Mouse (Mus musculus) kidney, adult 2 months (tissue): Measurements from ENCODE around the gene Tesc. TPM values are rescaled to one million over a fixed set of nuclear protein-coding genes. Genes with fewer than 3 reads are reported as not detected.

Source experiments
- DNase-seq: peaks from one replicate; pipeline ENCODE4 v3.0.0; 2021
- H3K27ac ChIP-seq: fragments of 200-500 bp; 2 replicates; pipeline ENCODE4 v1.5.1; 2012; ENCODE audit warnings: low read depth, low read length, control low read depth, inconsistent platforms; ENCODE audit not compliant: insufficient read depth
- H3K27me3 ChIP-seq: fragments of 200-500 bp; replicated peaks from 2 replicates; pipeline ENCODE4 v1.6.1; 2012; ENCODE audit warnings: mild to moderate bottlenecking, moderate library complexity, low read length, inconsistent platforms; ENCODE audit not compliant: control insufficient read depth, insufficient read depth
- H3K36me3 ChIP-seq: fragments of 200-500 bp; 2 replicates; pipeline ENCODE4 v1.6.1; 2012; ENCODE audit warnings: mild to moderate bottlenecking, moderate library complexity, low read length, inconsistent platforms; ENCODE audit not compliant: control insufficient read depth, insufficient read depth
- H3K4me1 ChIP-seq: fragments of 200-500 bp; 2 replicates; pipeline ENCODE4 v1.6.1; 2011; ENCODE audit warnings: low read length; ENCODE audit not compliant: control insufficient read depth, insufficient read depth
- H3K4me3 ChIP-seq: fragments of 200-500 bp; 2 replicates; pipeline ENCODE4 v1.5.1; 2011; ENCODE audit warnings: mild to moderate bottlenecking, low read depth, low read length, control low read depth; ENCODE audit not compliant: insufficient read depth
- CTCF ChIP-seq: fragments of 200-500 bp; conservative IDR thresholded peaks from 2 replicates; pipeline ENCODE4 v1.5.1; 2011; ENCODE audit warnings: low read depth, mild to moderate bottlenecking, control low read depth, low read length, moderate library complexity, mixed read lengths; ENCODE audit not compliant: insufficient read depth, insufficient read length
- POLR2A ChIP-seq: fragments of 200-500 bp; IDR thresholded peaks from one replicate; pipeline ENCODE4 v1.6.1; 2011; ENCODE audit warnings: low read depth, low read length, control low read depth
- WGBS: fragments of 180-500 bp; shearing (Covaris S2); methylation state at CpG from one replicate; pipeline ENCODE4 v1.1.7; 2018; 5-methylcytosine and 5-hydroxymethylcytosine counted together
- polyA plus RNA-seq: library from polyadenylated mRNA; depleted of rRNA; stranded (reverse); fragments of >200 nt; gene quantifications from 2 replicates; pipeline ENCODE4 v1.2.3, GENCODE M21; 2012; rRNA removed

Tesc gene
- polyA plus RNA-seq = 33.3 and 38.1 TPM in 2 replicates

DNA sequence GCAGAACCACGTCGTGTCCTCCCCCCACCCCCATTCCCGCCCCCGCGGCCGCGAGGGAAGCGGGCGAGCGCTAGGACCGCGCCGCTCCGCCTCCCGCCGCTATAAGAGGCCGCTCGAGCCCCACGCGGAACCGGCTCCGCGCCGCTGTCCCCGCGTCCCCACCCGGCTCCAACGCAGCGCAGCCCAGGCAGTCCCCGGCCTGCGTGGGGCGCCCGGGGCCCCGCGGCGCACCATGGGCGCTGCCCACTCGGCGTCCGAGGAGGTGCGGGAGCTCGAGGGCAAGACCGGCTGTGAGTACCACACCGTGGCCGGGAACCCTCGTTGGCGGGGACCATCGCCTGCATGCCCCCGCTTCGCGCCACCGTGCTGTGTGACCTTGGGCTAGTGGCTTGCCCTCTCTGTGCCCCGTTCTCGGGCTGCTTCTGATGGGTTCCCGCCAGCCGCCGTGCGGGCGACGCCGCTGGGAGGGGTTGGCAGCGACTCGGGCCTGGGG lies at the start of gene Tesc:
Tesc (plus strand) TSS at position 46 of the 493 bp plus-strand sequence.
- Histone ChIP-seq H3K4me1 (no peaks in the 10 kb centered on the region), H3K27me3 (no peaks in the 10 kb centered on the region), H3K4me3 (peak within 1 kb of the TSS; percentile 57), H3K36me3 (no peaks in the 10 kb centered on the region), H3K27ac (no peak within 1 kb of the TSS)
- TF ChIP-seq POLR2A = no peak
- no peak for TF ChIP-seq CTCF
- peak; percentile 32 for DNase-seq
- WGBS = 1% methylated on average over 62 of the region's 63 CpGs

DNA sequence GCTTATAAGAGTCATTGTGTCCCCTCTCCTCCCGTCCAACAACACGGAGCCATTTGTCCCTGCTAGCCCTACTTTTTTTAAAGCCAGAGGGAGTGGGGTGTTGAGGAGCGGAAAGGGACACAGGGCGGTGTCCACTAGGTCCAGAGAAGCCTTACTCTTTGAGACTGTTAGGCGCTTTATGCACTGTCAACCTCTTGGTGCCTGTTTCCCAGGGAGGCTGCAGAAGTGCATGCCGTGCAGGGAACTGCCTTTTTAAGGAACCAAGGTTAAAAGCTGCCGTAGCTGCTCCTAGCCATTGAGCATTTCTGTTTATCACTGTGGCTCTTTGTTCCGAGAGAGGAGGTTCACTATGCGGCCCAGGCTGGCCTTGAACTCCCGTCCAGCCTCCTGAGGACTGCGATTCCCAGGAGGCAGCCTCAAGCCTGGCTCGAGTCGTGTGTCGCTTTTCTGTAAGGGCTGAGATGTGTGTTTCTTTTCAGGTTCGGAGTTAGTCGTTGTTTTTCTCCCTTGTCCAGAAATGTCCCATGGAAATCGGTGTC lies 49.3 kb upstream of the Tesc start:
- 64% methylated on average over 17 of the region's 17 CpGs for WGBS
- H3K27me3 ChIP-seq = no peaks in the 10 kb centered on the region
- DNase-seq = no peak
- H3K27ac ChIP-seq = peak overlapping the region; percentile 36
- peak overlapping the region; percentile 97; the same call in 1 of the 2 replicates for H3K4me3 ChIP-seq
- TF ChIP-seq POLR2A = no peak
- TF ChIP-seq CTCF = no peak
- peaks cover 14% of the 10 kb centered on the region; the same call in 1 of the 2 replicates for H3K4me1 ChIP-seq
- no peaks in the 10 kb centered on the region for H3K36me3 ChIP-seq

DNA sequence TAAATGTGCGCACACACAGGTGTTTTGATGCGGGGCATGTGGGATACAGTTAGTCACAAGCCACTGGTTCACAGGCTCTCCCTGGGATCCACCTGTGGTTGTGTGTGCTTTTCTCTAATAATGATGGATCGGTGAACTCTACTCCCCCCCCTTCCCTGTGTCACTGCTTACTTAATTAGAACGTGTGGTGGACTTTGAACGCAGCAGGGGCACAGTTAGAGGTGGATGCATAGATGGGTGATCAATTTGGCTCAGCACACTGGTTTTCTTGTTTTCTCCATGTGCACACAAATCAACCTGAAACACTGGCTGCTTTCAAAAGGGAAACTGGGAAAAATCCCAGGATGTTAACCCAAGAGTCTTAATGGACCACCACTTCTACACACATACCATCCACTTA lies 48.5 kb upstream of the Tesc start:
- 42% methylated on average over 5 of the region's 5 CpGs for WGBS
- TF ChIP-seq CTCF = no peak
- no peak for TF ChIP-seq POLR2A
- H3K4me3 ChIP-seq = no peak overlapping the region
- no peaks in the 10 kb centered on the region for H3K27me3 ChIP-seq
- no peaks in the 10 kb centered on the region for H3K36me3 ChIP-seq
- peaks cover 14% of the 10 kb centered on the region; the same call in 1 of the 2 replicates for H3K4me1 ChIP-seq
- no peak overlapping the region for H3K27ac ChIP-seq
- peak; percentile 42 for DNase-seq

DNA sequence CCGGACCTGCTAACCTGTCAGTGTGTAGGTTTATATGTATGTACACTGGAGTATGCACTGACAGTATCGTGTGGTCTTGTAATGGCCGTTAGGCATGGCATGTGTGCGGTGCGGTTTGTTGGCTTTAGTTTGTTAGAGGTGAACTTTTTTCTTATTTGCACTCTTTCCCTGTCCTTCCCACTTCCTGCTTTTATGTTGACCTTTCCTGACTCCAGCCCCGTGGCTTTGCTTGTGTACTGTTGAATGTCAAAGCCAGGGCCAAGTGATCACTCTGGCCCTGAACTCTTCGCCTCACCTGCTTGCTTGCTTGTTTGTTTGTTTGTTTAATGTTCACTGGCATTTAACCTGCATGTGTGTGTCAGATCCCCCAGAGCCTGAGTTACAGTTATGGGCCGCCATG lies 46.6 kb upstream of the Tesc start:
- H3K27me3 ChIP-seq = no peaks in the 10 kb centered on the region
- DNase-seq = no peak
- TF ChIP-seq POLR2A = no peak
- no peak overlapping the region for H3K4me3 ChIP-seq
- no peaks in the 10 kb centered on the region for H3K36me3 ChIP-seq
- no peak overlapping the region for H3K27ac ChIP-seq
- H3K4me1 ChIP-seq = peaks cover 16% of the 10 kb centered on the region; the same call in 1 of the 2 replicates
- 76% methylated on average over 8 of the region's 8 CpGs for WGBS

DNA sequence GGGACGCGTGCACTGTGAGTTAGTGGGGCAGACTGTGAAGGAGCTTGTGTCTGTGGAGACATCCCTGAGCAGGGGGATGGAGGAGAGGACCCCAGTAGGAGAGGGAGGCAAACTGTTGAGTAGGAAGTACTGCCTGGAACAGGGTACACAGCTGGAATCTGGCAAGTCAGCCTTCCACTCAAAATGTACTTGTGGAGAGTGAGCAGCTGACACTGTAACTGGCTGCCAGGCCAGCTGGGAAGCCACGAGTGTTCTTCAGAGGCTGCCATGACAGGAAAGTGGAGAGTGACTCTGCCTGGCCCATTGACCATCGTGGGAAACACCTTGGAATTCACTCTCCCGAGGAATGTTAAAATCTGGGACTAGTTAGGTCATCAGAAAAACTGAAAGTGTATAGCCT lies 45.6 kb upstream of the Tesc start:
- H3K27me3 ChIP-seq = no peaks in the 10 kb centered on the region
- TF ChIP-seq POLR2A (no peak), CTCF (no peak)
- WGBS = 70% methylated on average over 5 of the region's 5 CpGs
- H3K36me3 ChIP-seq = no peaks in the 10 kb centered on the region
- H3K4me1 ChIP-seq = peaks cover 19% of the 10 kb centered on the region; the same call in 1 of the 2 replicates
- no peak overlapping the region for H3K27ac ChIP-seq
- DNase-seq = no peak
- H3K4me3 ChIP-seq = no peak overlapping the region

DNA sequence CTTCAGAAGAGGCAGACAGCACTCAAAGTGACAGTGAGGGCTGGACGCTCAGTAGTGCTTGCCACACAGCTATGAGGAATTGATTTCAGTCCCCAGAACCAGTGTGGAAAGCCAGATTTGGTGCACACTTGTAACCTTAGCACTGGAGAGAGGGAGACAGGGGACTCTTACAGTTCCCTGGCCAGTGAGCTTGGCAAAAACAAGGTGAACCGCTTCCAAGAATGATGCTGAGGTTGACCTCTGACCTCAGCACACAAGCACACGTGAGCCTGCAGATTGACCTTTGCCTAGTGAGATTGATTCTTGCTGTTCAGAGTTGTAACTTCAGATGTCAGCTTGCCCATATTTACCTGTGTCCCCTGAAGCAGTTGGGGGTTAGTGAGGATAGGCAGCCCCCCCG lies 41.2 kb upstream of the Tesc start:
- Histone ChIP-seq H3K27ac (peak overlapping the region; percentile 49; the same call in 1 of the 2 replicates), H3K4me1 (peaks cover 6% of the 10 kb centered on the region; the same call in 1 of the 2 replicates), H3K36me3 (no peaks in the 10 kb centered on the region; the same call in 1 of the 2 replicates), H3K27me3 (no peaks in the 10 kb centered on the region), H3K4me3 (no peak overlapping the region)
- DNase-seq = peak; percentile 90
- TF ChIP-seq CTCF (no peak), POLR2A (no peak)
- 38% methylated on average over 4 of the region's 4 CpGs for WGBS

DNA sequence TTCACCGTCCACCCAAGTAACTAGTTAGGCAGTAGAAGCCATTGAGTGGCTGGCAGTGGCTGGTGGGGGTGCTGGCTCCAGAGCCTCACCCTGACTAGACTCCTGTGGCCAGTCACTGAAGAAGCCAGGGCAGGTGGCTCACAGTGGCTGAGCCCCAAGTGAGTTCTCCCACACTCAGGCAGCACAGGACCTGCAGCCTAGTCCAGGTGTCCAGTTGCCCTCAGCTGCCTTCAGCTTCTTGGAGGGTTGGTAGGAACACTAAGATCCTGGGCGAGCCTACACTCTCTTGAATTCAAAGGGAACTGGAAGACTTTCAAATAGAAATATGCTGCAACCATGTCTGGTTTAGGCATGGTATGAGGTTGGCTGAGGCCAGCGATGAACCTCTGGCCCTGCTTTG lies 39.7 kb upstream of the Tesc start:
- H3K27me3 ChIP-seq = no peaks in the 10 kb centered on the region
- WGBS = 86% methylated on average over 3 of the region's 3 CpGs
- H3K36me3 ChIP-seq = no peaks in the 10 kb centered on the region; the same call in 1 of the 2 replicates
- no peak overlapping the region for H3K4me3 ChIP-seq
- no peak for TF ChIP-seq CTCF
- TF ChIP-seq POLR2A = no peak
- peaks cover 6% of the 10 kb centered on the region; the same call in 1 of the 2 replicates for H3K4me1 ChIP-seq
- H3K27ac ChIP-seq = no peak overlapping the region
- DNase-seq = no peak
